Mouse (Mus musculus): Measurements from ENCODE around the gene Cilp2. TPM values are rescaled to one million over a fixed set of nuclear protein-coding genes. Genes with fewer than 3 reads are reported as not detected.

The Cilp2 gene
- polyA plus RNA-seq, 1 experiment from 2014 or later = 0.35 TPM

DNA sequence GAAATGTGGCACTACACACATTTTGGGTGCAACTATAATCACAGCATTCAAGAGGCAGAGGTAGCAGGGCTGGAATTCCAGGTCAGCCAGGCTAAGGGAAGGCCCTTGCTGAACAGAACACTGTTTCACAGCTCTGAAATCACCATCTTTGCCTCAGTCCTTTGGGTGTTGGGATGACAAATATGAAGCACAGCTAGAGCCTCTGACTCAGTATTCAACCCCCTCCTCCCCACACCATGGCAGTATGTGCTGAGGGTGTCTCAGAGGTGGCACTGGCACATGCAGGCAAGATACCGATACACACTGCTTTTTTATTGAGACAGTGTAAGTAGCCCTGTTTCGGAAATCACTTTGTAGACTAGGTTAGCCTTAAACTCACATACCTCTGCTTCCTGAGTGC lies 18.8 kb upstream of the Cilp2 start:
- Histone ChIP-seq H3K4me2 (ENCODE audit: low read depth, low read length, severe bottlenecking) (no peak overlapping the region), H3K9me3 (ENCODE audit: control insufficient read depth, low read length) (no peaks in the 10 kb centered on the region), H3K9ac (ENCODE audit: low read length) (no peak overlapping the region), H3K36me3 (ENCODE audit: control insufficient read depth, insufficient read depth, low read length) (peaks cover 7% of the 10 kb centered on the region; the same call in 1 of the 2 replicates), H3K27ac (ENCODE audit: low read depth, low read length) (no peak overlapping the region), H3K4me3 (ENCODE audit: low read depth, low read length) (no peak overlapping the region), H3K27me3 (ENCODE audit: control insufficient read depth, insufficient read depth, low read length) (no peaks in the 10 kb centered on the region), H3K4me1 (replicated peaks; ENCODE audit: control insufficient read depth, insufficient read depth, low read length) (peaks cover 9% of the 10 kb centered on the region; the same call in 1 of the 2 replicates)
- no peak for DNase-seq (ENCODE audit: low spot score)
- no peak for ATAC-seq (replicated peaks; ENCODE audit: low FRiP score)
- 93% methylated on average over 2 of the region's 2 CpGs for WGBS

DNA sequence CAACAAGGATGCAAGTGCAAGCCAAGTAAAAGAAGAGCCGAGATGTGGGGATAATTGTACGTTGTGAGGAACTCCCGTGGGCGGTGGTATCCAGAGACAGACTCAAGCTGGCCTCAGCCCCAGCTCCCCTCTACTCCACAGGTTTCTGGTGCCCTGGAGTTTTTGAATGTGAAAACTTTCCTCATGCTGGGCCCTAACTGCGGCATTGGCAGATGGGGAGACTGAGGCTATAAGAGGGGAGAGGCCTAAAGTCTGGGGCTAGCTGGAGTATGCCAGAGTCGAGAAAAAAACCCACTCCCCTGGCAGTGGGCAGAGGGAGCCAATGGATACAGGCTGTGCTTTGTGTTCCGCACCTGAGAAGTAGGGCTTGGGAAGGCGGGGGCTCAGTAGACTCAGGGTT lies 16.6 kb upstream of the Cilp2 start:
- DNase-seq (ENCODE audit: low spot score) (no peak), ATAC-seq (replicated peaks; ENCODE audit: low FRiP score) (no peak)
- WGBS = 75% methylated on average over 8 of the region's 8 CpGs
- peaks cover 13% of the 10 kb centered on the region; the same call in 1 of the 2 replicates for H3K4me1 ChIP-seq (replicated peaks; ENCODE audit: control insufficient read depth, insufficient read depth, low read length)
- H3K9me3 ChIP-seq (ENCODE audit: control insufficient read depth, low read length) = no peaks in the 10 kb centered on the region
- no peak overlapping the region for H3K9ac ChIP-seq (ENCODE audit: low read length)
- no peak overlapping the region for H3K27ac ChIP-seq (ENCODE audit: low read depth, low read length)
- H3K27me3 ChIP-seq (ENCODE audit: control insufficient read depth, insufficient read depth, low read length) = no peaks in the 10 kb centered on the region
- H3K36me3 ChIP-seq (ENCODE audit: control insufficient read depth, insufficient read depth, low read length) = no peaks in the 10 kb centered on the region; the same call in 1 of the 2 replicates
- no peak overlapping the region; the same call in 1 of the 2 replicates for H3K4me2 ChIP-seq (ENCODE audit: low read depth, low read length, severe bottlenecking)
- H3K4me3 ChIP-seq (ENCODE audit: low read depth, low read length) = no peak overlapping the region

DNA sequence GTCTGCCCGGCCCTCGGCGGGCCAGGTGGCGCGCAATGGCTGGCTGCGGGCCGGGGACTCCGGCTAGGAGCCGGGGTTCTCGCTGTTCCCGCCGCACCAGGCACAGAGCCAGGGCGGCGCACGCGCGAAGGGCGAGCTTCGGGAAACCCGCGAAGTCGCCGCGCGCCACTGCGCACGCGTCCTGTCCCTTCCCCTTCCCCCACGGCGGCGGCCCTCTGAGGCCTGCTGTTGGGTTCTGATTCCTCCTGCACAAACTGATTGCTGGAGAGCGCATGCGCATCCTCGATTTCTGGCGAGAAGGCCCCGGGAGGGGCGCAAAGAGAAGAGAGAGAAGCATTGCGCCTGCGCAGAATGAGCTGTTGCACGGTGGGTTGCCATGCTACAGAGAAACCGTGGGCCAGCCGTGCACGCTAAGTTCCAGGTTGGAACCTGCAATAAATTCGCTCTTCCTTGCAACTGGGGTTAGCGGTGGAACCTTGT lies 15.6 kb upstream of the Cilp2 start:
- ATAC-seq (replicated peaks; ENCODE audit: low FRiP score) (peak; percentile 89), DNase-seq (ENCODE audit: low spot score) (peak; percentile 100)
- peak overlapping the region; percentile 73 for H3K4me3 ChIP-seq (ENCODE audit: low read depth, low read length)
- H3K4me2 ChIP-seq (ENCODE audit: low read depth, low read length, severe bottlenecking) = peak overlapping the region; percentile 93
- no peaks in the 10 kb centered on the region for H3K36me3 ChIP-seq (ENCODE audit: control insufficient read depth, insufficient read depth, low read length)
- under 1% methylated on average over 45 of the region's 45 CpGs for WGBS
- peak overlapping the region; percentile 85 for H3K9ac ChIP-seq (ENCODE audit: low read length)
- no peaks in the 10 kb centered on the region for H3K27me3 ChIP-seq (ENCODE audit: control insufficient read depth, insufficient read depth, low read length)
- peak overlapping the region; percentile 80 for H3K27ac ChIP-seq (ENCODE audit: low read depth, low read length)
- H3K4me1 ChIP-seq (replicated peaks; ENCODE audit: control insufficient read depth, insufficient read depth, low read length) = peaks cover 13% of the 10 kb centered on the region; the same call in 1 of the 2 replicates
- no peaks in the 10 kb centered on the region for H3K9me3 ChIP-seq (ENCODE audit: control insufficient read depth, low read length)

DNA sequence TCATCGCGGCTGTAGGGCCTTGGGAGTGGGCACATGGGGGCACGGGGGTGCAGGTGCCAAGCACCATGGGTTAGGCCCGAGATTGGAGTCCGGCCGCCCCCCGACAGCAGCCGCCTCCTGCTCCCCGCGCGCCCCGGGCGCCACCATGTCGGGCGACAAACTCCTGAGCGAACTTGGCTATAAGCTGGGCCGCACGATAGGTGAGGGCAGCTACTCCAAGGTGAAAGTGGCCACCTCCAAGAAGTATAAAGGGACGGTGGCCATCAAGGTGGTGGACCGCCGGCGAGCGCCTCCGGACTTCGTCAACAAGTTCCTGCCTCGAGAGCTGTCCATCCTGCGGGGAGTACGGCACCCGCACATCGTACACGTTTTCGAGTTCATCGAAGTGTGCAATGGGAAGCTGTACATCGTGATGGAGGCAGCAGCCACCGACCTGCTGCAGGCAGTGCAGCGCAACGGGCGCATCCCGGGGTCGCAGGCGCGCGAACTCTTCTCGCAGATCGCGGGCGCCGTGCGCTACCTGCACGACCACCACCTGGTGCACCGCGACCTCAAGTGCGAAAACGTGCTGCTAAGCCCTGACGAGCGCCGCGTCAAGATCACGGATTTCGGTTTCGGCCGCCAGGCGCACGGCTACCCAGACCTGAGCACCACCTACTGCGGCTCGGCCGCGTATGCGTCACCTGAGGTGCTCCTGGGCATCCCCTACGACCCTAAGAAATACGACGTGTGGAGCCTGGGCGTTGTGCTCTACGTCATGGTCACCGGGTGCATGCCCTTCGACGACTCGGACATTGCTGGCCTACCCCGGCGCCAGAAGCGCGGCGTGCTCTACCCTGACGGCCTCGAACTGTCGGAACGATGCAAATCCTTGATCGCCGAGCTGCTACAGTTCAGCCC lies 14.9 kb upstream of the Cilp2 start, which contains the start of the genes Tssk6, Ndufa13 and Yjefn3:
TSS of gene Tssk6 (plus strand) at position 22 of the 900 bp plus-strand sequence.
TSS of gene Ndufa13 (minus strand) at position 396 of the 900 bp plus-strand sequence.
TSS of gene Yjefn3 (minus strand) at position 550 of the 900 bp plus-strand sequence.
- Histone ChIP-seq H3K4me2 (ENCODE audit: low read depth, low read length, severe bottlenecking) (peak within 1 kb of the TSS; percentile 93), H3K27me3 (ENCODE audit: control insufficient read depth, insufficient read depth, low read length) (no peaks in the 10 kb centered on the region), H3K36me3 (ENCODE audit: control insufficient read depth, insufficient read depth, low read length) (no peaks in the 10 kb centered on the region), H3K27ac (ENCODE audit: low read depth, low read length) (peak within 1 kb of the TSS; percentile 80), H3K9me3 (ENCODE audit: control insufficient read depth, low read length) (no peaks in the 10 kb centered on the region), H3K4me3 (ENCODE audit: low read depth, low read length) (peak within 1 kb of the TSS; percentile 73), H3K9ac (ENCODE audit: low read length) (peak within 1 kb of the TSS; percentile 85), H3K4me1 (replicated peaks; ENCODE audit: control insufficient read depth, insufficient read depth, low read length) (peaks cover 13% of the 10 kb centered on the region; the same call in 1 of the 2 replicates)
- peak; percentile 67 for ATAC-seq (replicated peaks; ENCODE audit: low FRiP score)
- 5% methylated on average over 89 of the region's 89 CpGs for WGBS
- DNase-seq (ENCODE audit: low spot score) = no peak

DNA sequence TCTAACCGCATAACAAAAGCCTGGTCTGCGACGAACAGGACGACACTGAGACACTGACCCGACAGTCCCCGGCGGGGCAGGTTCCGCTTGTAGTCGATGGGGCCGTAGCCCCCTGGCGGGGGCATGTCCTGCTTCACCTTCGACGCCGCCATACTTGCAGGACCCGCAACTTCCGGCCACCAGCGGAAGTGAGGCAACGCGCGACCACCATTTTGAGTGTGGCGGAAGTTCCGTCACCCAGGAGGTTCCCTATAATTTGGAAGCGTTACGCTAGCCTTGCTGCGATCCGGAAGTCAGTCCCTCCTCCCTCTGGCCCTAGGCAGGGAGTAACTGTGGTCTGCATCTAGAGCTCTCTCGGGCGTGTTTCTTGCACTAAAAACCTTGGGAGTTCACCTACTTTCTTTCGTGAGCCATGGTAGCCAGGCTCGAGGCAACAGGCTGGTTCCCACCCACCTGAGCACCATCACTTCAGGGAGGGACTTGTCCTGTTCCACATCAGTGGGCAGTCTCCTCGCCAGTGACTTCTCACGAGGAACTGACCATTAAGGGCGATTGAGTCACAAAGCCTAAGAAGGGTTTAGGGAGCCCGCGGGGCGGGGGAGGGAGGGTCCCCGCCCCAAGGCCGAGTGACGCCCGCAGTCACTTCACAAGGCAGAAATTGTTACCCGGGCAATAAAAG lies 14.1 kb upstream of the Cilp2 start:
- Histone ChIP-seq H3K27ac (ENCODE audit: low read depth, low read length) (peak overlapping the region; percentile 57), H3K9ac (ENCODE audit: low read length) (peak overlapping the region; percentile 85), H3K4me1 (replicated peaks; ENCODE audit: control insufficient read depth, insufficient read depth, low read length) (peaks cover 13% of the 10 kb centered on the region; the same call in 1 of the 2 replicates), H3K36me3 (ENCODE audit: control insufficient read depth, insufficient read depth, low read length) (no peaks in the 10 kb centered on the region), H3K27me3 (ENCODE audit: control insufficient read depth, insufficient read depth, low read length) (no peaks in the 10 kb centered on the region), H3K4me2 (ENCODE audit: low read depth, low read length, severe bottlenecking) (peak overlapping the region; percentile 93), H3K4me3 (ENCODE audit: low read depth, low read length) (peak overlapping the region; percentile 73), H3K9me3 (ENCODE audit: control insufficient read depth, low read length) (no peaks in the 10 kb centered on the region)
- ATAC-seq (replicated peaks; ENCODE audit: low FRiP score) (peak; percentile 60), DNase-seq (ENCODE audit: low spot score) (peak; percentile 99)
- 1% methylated on average over 41 of the region's 41 CpGs for WGBS

DNA sequence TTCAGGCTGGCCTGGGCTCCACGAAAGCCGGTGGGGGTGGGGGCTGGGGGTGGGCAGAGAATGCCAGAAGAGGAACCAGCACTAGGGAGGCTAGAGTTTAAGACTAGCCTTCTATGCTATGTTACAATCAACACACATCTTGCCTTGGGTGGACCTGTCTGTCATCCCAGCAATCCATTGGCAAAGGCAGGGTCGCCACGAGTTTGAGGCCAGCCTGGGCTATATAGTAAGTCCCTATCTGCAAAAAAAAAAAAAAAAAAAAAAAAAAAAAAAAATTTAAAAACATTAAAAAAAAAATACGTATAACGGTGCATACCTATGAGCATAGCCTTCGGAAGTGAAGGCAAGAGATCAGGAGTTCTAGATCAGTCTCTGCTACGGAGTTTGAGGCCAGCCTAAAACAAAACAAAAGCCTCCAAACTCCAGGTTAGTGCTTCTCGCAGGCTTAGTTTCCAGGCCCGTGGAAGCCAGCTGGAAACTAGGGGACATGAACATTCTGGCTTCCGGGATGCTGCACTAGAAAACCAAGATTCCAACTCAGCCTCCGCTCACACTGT lies 13.5 kb upstream of the Cilp2 start:
- WGBS = 21% methylated on average over 12 of the region's 12 CpGs
- Histone ChIP-seq H3K9ac (ENCODE audit: low read length) (peak overlapping the region; percentile 81), H3K27me3 (ENCODE audit: control insufficient read depth, insufficient read depth, low read length) (no peaks in the 10 kb centered on the region), H3K9me3 (ENCODE audit: control insufficient read depth, low read length) (no peaks in the 10 kb centered on the region), H3K4me2 (ENCODE audit: low read depth, low read length, severe bottlenecking) (peak overlapping the region; percentile 93), H3K4me3 (ENCODE audit: low read depth, low read length) (peak overlapping the region; percentile 73), H3K4me1 (replicated peaks; ENCODE audit: control insufficient read depth, insufficient read depth, low read length) (peaks cover 13% of the 10 kb centered on the region; the same call in 1 of the 2 replicates), H3K36me3 (ENCODE audit: control insufficient read depth, insufficient read depth, low read length) (no peaks in the 10 kb centered on the region), H3K27ac (ENCODE audit: low read depth, low read length) (peak overlapping the region; percentile 57; the same call in 1 of the 2 replicates)
- no peak for ATAC-seq (replicated peaks; ENCODE audit: low FRiP score)
- DNase-seq (ENCODE audit: low spot score) = no peak

DNA sequence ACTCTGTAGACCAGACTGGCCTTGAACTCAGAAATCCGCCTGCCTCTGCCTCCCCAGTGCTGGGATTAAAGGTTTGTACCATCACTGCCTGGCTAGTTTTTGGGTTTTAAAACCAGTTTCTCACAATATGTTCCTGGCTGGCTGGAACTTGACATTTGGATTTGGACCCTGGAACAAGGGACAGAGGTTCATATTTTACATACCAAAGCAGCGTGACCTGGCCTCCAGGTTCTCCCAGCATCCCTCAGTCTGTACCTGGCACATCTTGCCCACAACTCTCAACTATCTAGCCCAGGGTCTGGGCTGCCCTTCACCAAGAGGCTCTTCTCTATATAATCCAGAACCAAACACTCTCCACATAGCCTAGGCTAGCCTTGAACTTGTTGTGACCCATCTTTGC lies 12.4 kb upstream of the Cilp2 start:
- H3K4me3 ChIP-seq (ENCODE audit: low read depth, low read length) = no peak overlapping the region
- no peak overlapping the region for H3K4me2 ChIP-seq (ENCODE audit: low read depth, low read length, severe bottlenecking)

DNA sequence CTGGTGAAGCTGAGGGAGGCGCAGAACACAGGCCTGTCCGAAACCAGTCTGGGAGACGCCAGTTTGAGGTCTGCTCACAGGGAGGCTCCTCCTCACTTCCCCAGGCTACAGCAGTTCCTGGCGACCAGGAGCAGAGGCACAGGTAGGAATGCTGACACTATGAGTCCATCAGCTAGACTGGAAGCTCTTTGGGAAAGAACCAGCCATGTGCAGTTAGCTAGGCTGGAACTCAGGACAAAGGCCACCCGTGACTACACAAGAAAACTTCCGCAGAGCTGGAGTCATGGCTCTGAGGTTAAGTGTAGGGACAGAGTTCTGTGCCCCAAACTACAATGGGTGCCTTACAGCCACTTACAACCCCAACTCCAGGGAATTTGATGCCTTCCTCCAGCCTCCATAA lies 10.4 kb upstream of the Cilp2 start:
- Histone ChIP-seq H3K27me3 (ENCODE audit: control insufficient read depth, insufficient read depth, low read length) (no peaks in the 10 kb centered on the region), H3K27ac (ENCODE audit: low read depth, low read length) (no peak overlapping the region), H3K9ac (ENCODE audit: low read length) (no peak overlapping the region), H3K9me3 (ENCODE audit: control insufficient read depth, low read length) (no peaks in the 10 kb centered on the region), H3K36me3 (ENCODE audit: control insufficient read depth, insufficient read depth, low read length) (no peaks in the 10 kb centered on the region), H3K4me1 (replicated peaks; ENCODE audit: control insufficient read depth, insufficient read depth, low read length) (peaks cover 13% of the 10 kb centered on the region; the same call in 1 of the 2 replicates), H3K4me3 (ENCODE audit: low read depth, low read length) (no peak overlapping the region), H3K4me2 (ENCODE audit: low read depth, low read length, severe bottlenecking) (no peak overlapping the region)
- WGBS = 91% methylated on average over 6 of the region's 6 CpGs
- ATAC-seq (replicated peaks; ENCODE audit: low FRiP score) (no peak), DNase-seq (ENCODE audit: low spot score) (no peak)

More for the DNA sequence above, 12.4 kb upstream of the Cilp2 start:
- WGBS = 90% methylated on average over 2 of the region's 2 CpGs
- Histone ChIP-seq H3K36me3 (ENCODE audit: control insufficient read depth, insufficient read depth, low read length) (no peaks in the 10 kb centered on the region), H3K27ac (ENCODE audit: low read depth, low read length) (no peak overlapping the region), H3K9me3 (ENCODE audit: control insufficient read depth, low read length) (no peaks in the 10 kb centered on the region), H3K4me1 (replicated peaks; ENCODE audit: control insufficient read depth, insufficient read depth, low read length) (peaks cover 13% of the 10 kb centered on the region; the same call in 1 of the 2 replicates), H3K27me3 (ENCODE audit: control insufficient read depth, insufficient read depth, low read length) (no peaks in the 10 kb centered on the region), H3K9ac (ENCODE audit: low read length) (no peak overlapping the region)
- no peak for DNase-seq (ENCODE audit: low spot score)
- no peak for ATAC-seq (replicated peaks; ENCODE audit: low FRiP score)

Measured in forebrain, embryonic 11.5 days (tissue).